Mouse (Mus musculus) kidney, embryonic 16.5 days (tissue): Measurements from ENCODE around the gene Dlx3. TPM values are rescaled to one million over a fixed set of nuclear protein-coding genes. Genes with fewer than 3 reads are reported as not detected.

Experiments
- ATAC-seq: fragments of 200-750 bp; cut with Nextera tagmentation; 2 replicates; pipeline ENCODE4 v1.8.0; 2017; ENCODE audit warnings: moderate TSS enrichment; ENCODE audit not compliant: low FRiP score, low TSS enrichment
- H3K27ac ChIP-seq: fragments of 300-500 bp; sonication (generic); 2 replicates; pipeline ENCODE4 v1.5.1; 2014; ENCODE audit warnings: low read length
- H3K27me3 ChIP-seq: fragments of 300-500 bp; sonication (generic); 2 replicates; pipeline ENCODE4 v1.6.1; 2014; ENCODE audit warnings: low read length, control low read depth, mixed read lengths; ENCODE audit not compliant: insufficient read depth
- H3K36me3 ChIP-seq: fragments of 300-500 bp; sonication (generic); 2 replicates; pipeline ENCODE4 v1.6.1; 2014; ENCODE audit warnings: low read length, control low read depth, mixed read lengths; ENCODE audit not compliant: insufficient read depth
- H3K4me1 ChIP-seq: fragments of 300-500 bp; sonication (generic); 2 replicates; pipeline ENCODE4 v1.6.1; 2014; ENCODE audit warnings: low read length, control low read depth, mixed read lengths; ENCODE audit not compliant: insufficient read depth
- H3K4me2 ChIP-seq: fragments of 300-500 bp; sonication (generic); replicated peaks from 2 replicates; pipeline ENCODE4 v1.6.1; 2014; ENCODE audit warnings: low read depth, low read length
- H3K4me3 ChIP-seq: fragments of 300-500 bp; sonication (generic); 2 replicates; pipeline ENCODE4 v1.5.1; 2014; ENCODE audit warnings: mild to moderate bottlenecking, low read length
- H3K9ac ChIP-seq: fragments of 300-500 bp; sonication (generic); replicated peaks from 2 replicates; pipeline ENCODE4 v1.6.1; 2014; ENCODE audit warnings: low read length
- H3K9me3 ChIP-seq: fragments of 300-500 bp; sonication (generic); 2 replicates; pipeline ENCODE4 v1.6.1; 2016; ENCODE audit warnings: low read length, control low read depth
- WGBS: fragments of 180-500 bp; shearing (Covaris S2); extraction: QIAGEN DNeasy Blood & Tissue Kit; methylation state at CpG from one replicate; pipeline ENCODE4 v1.1.7; 2014; 5-methylcytosine and 5-hydroxymethylcytosine counted together
- polyA plus RNA-seq: library from polyadenylated mRNA; unstranded; fragments of >200 nt; fragmentation: Nextera tagmentation; extraction: Ambion mirVana; gene quantifications from 2 replicates; pipeline ENCODE4 v1.2.1, GENCODE M21; 2015

Dlx3 gene
- polyA plus RNA-seq, 1 experiment from 2014 or later = 1.1 TPM

GRCm38 (mm10) chr11:95100393-95100792 is 19.5 kb upstream of the Dlx3 start:
- 55% methylated on average over 3 of the region's 3 CpGs for WGBS
- Histone ChIP-seq H3K9ac (no peak overlapping the region), H3K27me3 (no peaks in the 10 kb centered on the region), H3K9me3 (peaks cover 6% of the 10 kb centered on the region; the same call in 1 of the 2 replicates), H3K27ac (peak overlapping the region; percentile 35; the same call in 1 of the 2 replicates), H3K36me3 (no peaks in the 10 kb centered on the region), H3K4me3 (no peak overlapping the region), H3K4me2 (no peak overlapping the region), H3K4me1 (peaks cover 61% of the 10 kb centered on the region)
- ATAC-seq = 0 out of 2 replicates have a peak, but pooled peaks have one; percentile 3

GRCm38 (mm10) chr11:95101071-95101788 is 18.7 kb upstream of the Dlx3 start:
- H3K4me1 ChIP-seq = peaks cover 68% of the 10 kb centered on the region
- no peak overlapping the region for H3K4me3 ChIP-seq
- no peaks in the 10 kb centered on the region for H3K36me3 ChIP-seq
- no peak overlapping the region for H3K4me2 ChIP-seq
- H3K27me3 ChIP-seq = no peaks in the 10 kb centered on the region
- H3K9ac ChIP-seq = no peak overlapping the region
- WGBS = 13% methylated on average over 16 of the region's 16 CpGs
- ATAC-seq = no peak
- peaks cover 6% of the 10 kb centered on the region; the same call in 1 of the 2 replicates for H3K9me3 ChIP-seq
- H3K27ac ChIP-seq = peak overlapping the region; percentile 35

- ATAC-seq = no peak
- no peaks in the 10 kb centered on the region for H3K27me3 ChIP-seq
- H3K4me1 ChIP-seq = peaks cover 63% of the 10 kb centered on the region
- H3K36me3 ChIP-seq = no peaks in the 10 kb centered on the region
- no peak overlapping the region for H3K9ac ChIP-seq
- no peak overlapping the region for H3K4me2 ChIP-seq
- H3K9me3 ChIP-seq = peaks cover 6% of the 10 kb centered on the region; the same call in 1 of the 2 replicates
- no peak overlapping the region for H3K4me3 ChIP-seq
- H3K27ac ChIP-seq = no peak overlapping the region
- 91% methylated on average over 19 of the region's 19 CpGs for WGBS
Measured at GRCm38 (mm10) chr11:95102161-95102904, 17.6 kb upstream of the Dlx3 start.

DNA sequence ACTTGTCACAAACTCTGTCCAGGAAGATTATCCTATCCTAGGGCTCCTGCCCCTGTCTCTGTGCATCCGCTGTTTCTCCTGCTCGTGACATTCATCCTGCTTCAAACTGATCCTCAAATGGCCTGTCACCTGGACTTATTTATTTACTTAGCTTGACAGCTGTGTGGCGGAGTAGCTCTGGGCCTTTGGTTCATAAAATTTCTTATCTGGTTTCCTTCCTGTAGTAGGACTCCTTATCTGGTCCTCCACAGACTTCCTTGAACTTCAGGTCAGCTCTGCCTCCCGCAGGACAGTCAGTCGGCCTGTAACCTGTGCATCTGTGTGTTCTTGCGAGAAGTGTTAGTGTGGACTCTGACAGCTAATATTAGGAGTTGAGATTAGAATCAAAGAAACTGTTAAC is 15.7 kb upstream of the Dlx3 start:
- H3K9ac ChIP-seq = 0 out of 2 replicates have a peak overlapping the region, but pooled peaks have one; percentile 32
- 0 out of 2 replicates have a peak overlapping the region, but pooled peaks have one; percentile 3 for H3K27ac ChIP-seq
- H3K27me3 ChIP-seq = no peaks in the 10 kb centered on the region
- H3K4me1 ChIP-seq = peaks cover 47% of the 10 kb centered on the region
- no peak for ATAC-seq
- H3K9me3 ChIP-seq = peaks cover 6% of the 10 kb centered on the region; the same call in 1 of the 2 replicates
- H3K4me2 ChIP-seq = peak overlapping the region; percentile 56; the same call in 1 of the 2 replicates
- no peak overlapping the region for H3K4me3 ChIP-seq
- 34% methylated on average over 6 of the region's 6 CpGs for WGBS
- no peaks in the 10 kb centered on the region for H3K36me3 ChIP-seq

- peak; percentile 64 for ATAC-seq
- Histone ChIP-seq H3K27ac (peak overlapping the region; percentile 80; the same call in 1 of the 2 replicates), H3K27me3 (no peaks in the 10 kb centered on the region), H3K4me2 (peak overlapping the region; percentile 56), H3K4me3 (peak overlapping the region; percentile 30), H3K9me3 (peaks cover 6% of the 10 kb centered on the region; the same call in 1 of the 2 replicates), H3K4me1 (peaks cover 46% of the 10 kb centered on the region), H3K36me3 (no peaks in the 10 kb centered on the region), H3K9ac (peak overlapping the region; percentile 55)
- WGBS = 2% methylated on average over 25 of the region's 25 CpGs
Measured at GRCm38 (mm10) chr11:95105274-95105874, 14.5 kb upstream of the Dlx3 start.

DNA sequence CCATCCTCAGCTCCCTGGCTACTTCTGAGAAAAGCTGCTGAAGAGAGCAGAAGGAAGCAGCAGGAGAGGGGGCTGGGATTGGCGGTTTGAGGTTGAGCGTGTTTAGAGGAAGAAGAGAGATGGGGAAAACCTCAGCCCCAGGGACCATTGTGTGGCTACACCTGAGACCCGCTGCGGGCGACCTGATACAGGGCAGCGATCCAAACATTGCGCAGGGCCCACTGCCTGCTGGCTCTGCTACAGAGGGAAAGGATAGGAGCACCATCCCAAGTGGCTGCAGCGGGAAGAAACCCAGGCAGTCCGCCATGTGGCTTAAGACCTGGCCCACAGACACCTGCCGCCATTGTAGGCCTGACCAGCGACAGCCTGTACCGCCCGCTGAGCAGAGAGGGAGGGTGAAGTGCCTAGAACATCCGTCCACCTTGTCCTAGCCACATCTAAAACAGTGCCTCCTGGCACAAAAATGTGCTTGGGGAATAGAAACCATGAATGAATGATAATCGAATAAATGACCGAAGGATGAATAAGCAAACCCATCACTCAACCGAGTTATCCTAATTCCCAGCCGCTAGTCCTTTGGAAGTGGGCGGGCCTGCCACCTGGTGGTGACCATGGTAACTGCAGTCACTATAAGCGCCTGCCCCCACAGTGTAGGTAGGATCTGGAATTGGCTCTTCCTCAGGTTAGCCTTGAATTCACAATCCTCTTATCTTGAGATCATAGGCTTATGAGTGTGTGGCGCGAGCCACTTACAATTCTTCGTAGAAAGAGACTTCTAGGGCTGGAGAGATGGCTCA is 13.3 kb upstream of the Dlx3 start:
- H3K36me3 ChIP-seq = no peaks in the 10 kb centered on the region
- peaks cover 33% of the 10 kb centered on the region for H3K4me1 ChIP-seq
- no peak overlapping the region for H3K4me2 ChIP-seq
- 40% methylated on average over 23 of the region's 23 CpGs for WGBS
- H3K9ac ChIP-seq = no peak overlapping the region
- H3K27ac ChIP-seq = peak overlapping the region; percentile 17; the same call in 1 of the 2 replicates
- H3K9me3 ChIP-seq = peaks cover 6% of the 10 kb centered on the region; the same call in 1 of the 2 replicates
- H3K4me3 ChIP-seq = no peak overlapping the region
- H3K27me3 ChIP-seq = no peaks in the 10 kb centered on the region
- ATAC-seq = peak; percentile 25; the same call in 1 of the 2 replicates

- H3K4me2 ChIP-seq = no peak overlapping the region
- H3K9ac ChIP-seq = no peak overlapping the region
- H3K27me3 ChIP-seq = no peaks in the 10 kb centered on the region
- H3K4me3 ChIP-seq = no peak overlapping the region
- H3K4me1 ChIP-seq = peaks cover 27% of the 10 kb centered on the region
- H3K9me3 ChIP-seq = no peaks in the 10 kb centered on the region
- no peak overlapping the region for H3K27ac ChIP-seq
- ATAC-seq = no peak
- 71% methylated on average over 2 of the region's 2 CpGs for WGBS
- H3K36me3 ChIP-seq = no peaks in the 10 kb centered on the region
Measured at GRCm38 (mm10) chr11:95109000-95109399, 10.9 kb upstream of the Dlx3 start.

- H3K36me3 ChIP-seq = no peaks in the 10 kb centered on the region
- H3K9me3 ChIP-seq = no peaks in the 10 kb centered on the region
- peaks cover 17% of the 10 kb centered on the region for H3K4me1 ChIP-seq
- no peak overlapping the region for H3K4me3 ChIP-seq
- H3K27me3 ChIP-seq = no peaks in the 10 kb centered on the region
- WGBS = 78% methylated on average over 7 of the region's 7 CpGs
- no peak overlapping the region for H3K9ac ChIP-seq
- H3K4me2 ChIP-seq = no peak overlapping the region
- no peak overlapping the region for H3K27ac ChIP-seq
- ATAC-seq = no peak
Measured at GRCm38 (mm10) chr11:95110081-95110480, 9.8 kb upstream of the Dlx3 start.

GRCm38 (mm10) chr11:95117030-95117429 is 2.9 kb upstream of the Dlx3 start:
- peaks cover 38% of the 10 kb centered on the region for H3K27me3 ChIP-seq
- no peak overlapping the region for H3K9ac ChIP-seq
- H3K4me1 ChIP-seq = peaks cover 27% of the 10 kb centered on the region; the same call in 1 of the 2 replicates
- no peaks in the 10 kb centered on the region for H3K36me3 ChIP-seq
- WGBS = 2% methylated on average over 6 of the region's 6 CpGs
- ATAC-seq = peak; percentile 65
- H3K27ac ChIP-seq = no peak overlapping the region
- H3K4me2 ChIP-seq = no peak overlapping the region
- H3K9me3 ChIP-seq = no peaks in the 10 kb centered on the region
- H3K4me3 ChIP-seq = no peak overlapping the region
